Mouse (Mus musculus) erythroblast, embryonic 14.5 days (primary cell): Measurements from ENCODE around the gene Gm13539.

Source experiments
- GATA1 ChIP-seq: IDR thresholded peaks from 2 replicates; pipeline ENCODE4 v1.6.1; 2012; ENCODE audit warnings: low read length, inconsistent platforms, mixed read lengths
- TAL1 ChIP-seq: IDR thresholded peaks from 3 replicates; pipeline ENCODE4 v1.6.1; 2012; ENCODE audit warnings: low read length, inconsistent platforms, mixed read lengths

GRCm38 (mm10) chr2:25767764-25768163 is 14.3 kb upstream of the Gm13539 start:
- TF ChIP-seq GATA1 (no peak), TAL1 (no peak)
